Mouse (Mus musculus): ENCODE data around the gene Vcan.

Gene Vcan

DNA sequence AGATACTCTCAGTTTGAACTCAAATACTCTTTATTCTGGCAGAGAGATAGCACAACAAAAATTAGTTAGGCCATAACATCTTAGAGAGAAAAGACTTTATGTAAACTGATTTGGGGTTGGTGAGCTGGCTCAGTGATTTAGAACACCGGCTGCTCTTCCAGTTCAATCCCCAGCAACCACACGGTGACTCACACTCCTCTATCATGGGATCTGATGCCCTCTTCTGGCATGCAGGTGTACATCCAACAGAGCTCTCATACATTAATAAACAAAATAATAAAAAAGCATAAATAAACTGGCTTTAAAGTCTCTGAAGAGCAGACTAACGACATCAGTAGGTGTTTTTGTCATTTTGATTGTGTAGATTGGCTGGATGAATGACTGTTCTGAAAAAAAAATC, 21.8 kb downstream of the Vcan start:
- DNase-seq: no peak

DNA sequence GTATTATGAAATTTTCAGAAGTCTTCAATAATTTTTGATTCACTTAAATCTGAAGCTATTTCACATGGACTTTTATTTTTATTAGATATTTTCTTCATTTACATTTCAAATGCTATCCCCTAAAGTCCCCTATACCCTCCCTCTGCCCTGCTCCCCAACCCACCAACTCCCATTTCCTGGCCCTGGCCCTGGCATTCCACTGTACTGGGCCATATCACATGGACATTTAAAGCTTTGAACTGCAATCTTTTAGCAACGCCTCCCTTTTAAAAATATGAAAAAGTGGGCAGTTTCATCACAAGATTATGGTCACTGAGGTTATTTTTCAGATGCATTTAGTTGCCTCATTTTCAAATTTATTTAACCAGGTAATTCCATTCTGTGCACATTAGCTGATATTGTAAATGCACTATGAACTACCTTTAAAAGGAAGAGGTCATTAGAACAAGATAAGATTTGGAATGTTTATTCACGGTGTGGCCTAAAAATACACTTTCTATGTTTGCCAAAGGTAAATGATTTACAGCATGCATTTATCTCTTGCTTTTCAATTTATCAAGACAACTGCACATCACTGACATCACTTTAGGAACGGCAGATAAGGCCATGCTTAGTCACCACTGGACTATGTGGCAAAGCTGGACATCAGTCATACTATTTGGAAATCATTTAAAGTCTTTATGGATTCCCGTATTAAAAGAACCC, 32.7 kb downstream of the Vcan start:
- no peak for DNase-seq

DNA sequence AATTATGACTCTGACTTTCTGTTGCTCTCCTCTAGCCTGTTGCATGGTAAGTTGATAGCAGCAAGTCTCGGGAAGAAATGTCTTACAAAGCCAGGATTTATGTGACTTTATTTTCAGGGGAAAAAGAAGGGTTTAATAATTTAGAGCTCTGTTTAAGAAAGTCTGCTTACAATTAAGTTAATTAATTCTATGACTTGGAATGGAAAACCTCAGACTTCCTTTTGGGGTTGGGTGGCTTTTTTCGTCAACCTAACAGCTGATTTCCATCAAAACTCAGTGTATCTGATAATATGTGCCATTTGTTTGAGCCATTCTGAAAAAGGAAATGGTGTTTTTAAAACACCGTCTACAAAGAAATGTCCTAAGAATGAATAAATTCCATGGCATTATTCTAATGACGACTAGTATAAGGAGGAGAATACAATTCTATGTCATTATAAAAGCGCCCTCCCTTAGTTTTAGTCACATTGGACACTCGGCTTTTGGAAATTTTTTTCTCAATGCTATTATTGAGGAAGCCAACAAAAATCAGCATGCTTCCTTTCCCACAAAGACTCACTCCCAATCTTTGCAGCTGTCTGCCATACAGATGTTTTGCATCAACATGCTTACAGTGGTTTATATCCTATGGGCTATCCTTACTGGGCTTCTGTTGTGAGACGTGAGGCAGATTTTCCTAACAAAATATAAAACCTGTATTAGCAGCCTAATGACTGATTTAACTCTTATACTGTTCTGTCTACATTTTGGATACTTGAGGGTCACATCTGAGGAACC, 34.0 kb downstream of the Vcan start:
- no peak for DNase-seq

DNA sequence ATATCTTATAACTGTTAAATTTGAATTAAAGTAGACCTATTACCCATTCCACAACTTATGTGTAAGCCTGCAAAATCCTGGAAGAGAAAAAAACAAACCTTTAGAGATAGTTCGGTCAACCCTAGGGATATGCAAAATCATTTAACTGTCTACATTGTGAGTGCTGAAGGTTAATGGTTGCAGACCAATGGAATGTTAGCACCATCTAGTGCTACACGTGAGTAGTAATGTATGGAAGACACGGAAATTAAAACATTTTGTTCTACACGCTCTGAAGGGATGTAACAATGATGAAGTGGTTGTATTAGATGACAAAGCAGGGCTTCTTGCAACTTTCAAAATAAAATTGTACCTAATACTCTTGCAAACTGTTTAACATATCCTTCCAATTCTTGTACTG, 39.9 kb downstream of the Vcan start:
- DNase-seq: no peak

DNA sequence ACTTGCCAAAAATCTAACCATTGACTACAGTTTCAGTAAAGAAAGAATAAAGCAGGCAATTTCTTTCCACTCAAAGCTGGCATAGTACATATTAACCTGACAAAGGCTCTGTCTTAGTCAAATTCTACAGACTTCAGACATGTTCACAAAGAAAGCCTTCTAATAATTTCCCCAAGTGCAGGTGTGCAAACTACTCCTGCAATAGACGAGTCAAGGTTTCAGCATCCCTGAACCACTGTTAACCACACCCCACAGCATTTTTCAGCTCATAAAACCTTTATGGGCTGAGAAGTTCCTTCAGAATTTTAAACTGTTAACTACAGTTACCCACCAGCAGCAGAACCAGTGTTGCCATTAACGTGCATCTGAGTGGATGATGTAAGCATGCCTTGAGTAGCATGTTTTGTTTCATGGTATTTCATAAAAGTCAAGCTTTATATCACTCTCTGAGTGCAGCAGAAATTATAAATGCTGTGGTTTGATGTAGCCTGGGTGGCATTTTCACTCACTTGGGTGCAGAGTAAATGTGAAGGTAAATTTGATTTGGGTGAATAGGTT, 42.2 kb downstream of the Vcan start:
- no peak for DNase-seq

DNA sequence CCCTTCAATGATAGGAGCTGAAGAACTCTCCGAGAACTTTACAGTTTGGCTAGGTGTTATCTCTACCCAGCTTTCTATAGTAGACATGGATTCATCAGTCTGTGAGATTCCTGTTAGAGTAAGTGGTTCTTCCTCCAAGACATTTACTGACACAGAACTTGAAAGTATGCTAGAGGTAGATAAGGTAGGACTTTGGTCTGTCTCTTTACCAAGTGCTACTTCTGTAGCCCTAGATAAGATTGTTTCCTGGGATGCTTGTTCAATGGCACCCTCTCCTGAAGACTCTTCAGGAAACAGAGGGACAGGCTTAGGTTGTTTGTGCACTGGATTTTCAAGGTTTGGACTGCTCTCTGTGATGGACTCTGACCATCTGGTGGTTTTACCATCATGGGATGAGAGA, 49.7 kb downstream of the Vcan start:
- no peak for DNase-seq

DNA sequence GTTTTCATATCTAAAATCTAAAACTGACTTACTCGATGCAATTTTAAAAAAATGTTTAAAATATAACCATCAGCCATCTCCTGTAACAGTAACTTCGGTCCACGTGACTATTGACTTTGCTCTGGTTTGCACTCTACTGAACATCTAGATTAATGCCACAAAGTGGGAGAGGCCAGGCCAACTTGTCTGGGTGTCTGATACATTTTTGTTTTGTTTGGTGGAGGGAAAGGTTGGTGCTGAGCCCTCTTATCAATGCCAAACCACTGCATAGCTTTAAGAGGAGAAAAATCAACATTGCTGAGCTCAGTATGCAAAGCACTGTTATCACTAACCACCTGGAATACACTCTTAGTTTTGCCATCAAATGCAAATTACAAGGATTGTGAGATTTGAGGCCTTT, 58.8 kb downstream of the Vcan start:
- no peak for DNase-seq

DNA sequence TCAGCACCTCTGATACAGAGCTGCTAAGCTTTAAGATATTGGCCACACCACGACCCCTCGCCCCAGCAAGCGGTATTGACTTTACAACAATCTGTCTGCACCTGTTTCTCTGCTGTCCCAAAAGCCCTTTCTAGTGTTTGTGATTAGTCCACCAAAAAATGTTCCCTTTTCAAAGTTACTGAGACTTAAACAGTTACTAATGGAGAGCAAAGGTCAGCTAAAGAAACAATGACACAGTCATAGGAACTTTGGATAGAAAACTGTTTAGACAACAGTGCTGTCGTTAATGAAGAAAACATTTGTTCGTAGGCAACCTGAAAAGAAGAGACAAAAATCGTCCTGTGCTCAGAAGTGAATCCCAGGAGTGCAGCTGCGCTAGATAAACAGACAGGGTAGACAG, 60.1 kb downstream of the Vcan start:
- DNase-seq: no peak

DNA sequence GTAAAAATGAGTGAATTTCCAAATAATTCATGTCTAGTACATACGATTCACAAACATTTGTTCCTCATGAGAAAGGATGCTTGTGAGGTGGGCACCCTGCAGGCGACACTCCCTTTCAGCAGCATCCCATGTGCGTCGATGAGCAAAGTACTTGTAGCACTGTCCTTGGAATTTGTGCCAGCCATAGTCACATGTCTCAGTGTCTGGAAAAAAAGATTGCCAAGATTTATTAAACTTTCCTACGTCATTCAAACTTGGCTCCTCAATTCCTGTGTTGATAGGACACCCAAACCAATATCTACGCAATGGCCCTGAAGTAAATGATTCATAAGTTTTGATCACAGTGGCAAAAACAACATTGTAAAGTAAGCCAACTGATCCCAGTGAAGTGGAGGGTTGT, 62.6 kb downstream of the Vcan start:
- no peak for DNase-seq

DNA sequence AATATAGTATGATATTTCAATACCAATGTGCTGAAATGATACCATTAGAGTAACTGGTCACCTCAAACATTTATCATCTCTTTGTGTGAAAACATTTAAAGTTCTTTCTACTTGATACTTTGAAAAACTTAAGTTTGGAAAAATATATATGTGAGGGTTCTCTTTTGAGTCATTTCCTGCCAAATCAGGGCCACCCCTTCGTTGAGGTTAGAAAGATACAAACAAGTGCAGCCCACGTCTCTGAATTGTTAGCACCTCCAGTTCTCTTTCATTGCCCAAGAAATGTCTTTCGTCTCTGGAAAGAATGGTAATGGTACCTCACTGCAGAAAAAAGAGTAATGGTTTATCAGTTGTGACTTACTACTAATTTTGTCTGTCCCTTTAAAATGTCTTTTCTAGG, 71.8 kb downstream of the Vcan start:
- DNase-seq: no peak

DNA sequence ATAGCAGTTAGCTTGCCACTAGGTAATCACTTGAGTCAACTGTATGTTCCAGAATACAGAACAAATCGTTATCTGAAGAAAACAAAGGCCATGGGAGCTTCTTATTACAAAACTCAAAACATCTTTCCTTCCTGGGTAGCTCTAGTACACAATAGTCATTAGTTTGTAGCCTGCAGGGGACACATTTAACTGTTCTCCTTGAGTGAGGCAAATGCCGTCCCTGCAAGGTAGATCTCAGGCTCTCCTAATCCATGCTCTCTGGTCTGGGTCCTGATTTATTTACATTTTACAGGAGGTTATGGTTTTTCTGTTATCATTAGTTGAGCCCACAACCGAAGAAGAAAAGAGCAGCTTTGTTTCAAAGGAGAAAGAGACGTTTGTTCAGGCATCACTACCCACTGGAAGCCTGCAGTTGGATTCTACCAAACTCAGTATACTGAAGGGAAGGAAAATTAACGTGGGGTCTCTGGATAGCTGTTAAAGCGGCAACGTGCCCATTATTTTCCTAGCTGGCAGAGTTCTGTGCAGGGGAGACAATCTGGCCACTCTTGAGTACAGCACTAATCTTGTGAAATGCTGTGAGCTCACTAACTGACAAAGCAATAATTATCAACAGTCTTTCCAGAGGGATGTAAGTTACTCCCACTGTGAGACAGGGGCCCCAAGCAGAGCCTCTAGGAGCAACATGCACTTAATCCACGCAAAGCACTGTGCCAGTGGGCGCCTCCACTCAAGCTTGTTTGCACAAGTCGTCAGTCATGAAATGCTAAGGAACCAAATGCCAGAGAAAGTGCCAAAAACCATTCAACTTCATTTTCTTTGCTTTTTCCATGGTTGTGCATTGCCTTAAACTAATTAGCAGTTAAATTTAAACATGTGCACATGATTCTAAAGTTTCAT, 73.1 kb downstream of the Vcan start:
- no peak for DNase-seq

DNA sequence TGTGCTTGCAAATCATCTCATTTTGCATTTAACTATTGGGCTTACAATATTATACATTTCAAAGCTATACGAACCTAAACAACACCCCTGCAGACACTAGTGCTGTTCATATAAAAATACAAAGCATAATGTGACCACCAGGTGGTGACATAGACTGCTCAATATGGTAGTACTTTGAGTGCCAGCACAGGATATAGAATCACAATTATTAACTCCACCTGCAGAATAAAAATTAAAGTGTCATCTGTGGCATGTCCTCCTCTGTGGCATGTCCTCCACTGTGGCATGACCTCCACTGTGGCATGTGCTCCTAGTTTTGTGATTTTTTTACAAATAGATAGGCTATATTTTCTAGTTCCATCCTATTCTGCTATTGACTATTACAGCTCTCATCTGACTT, 74.2 kb downstream of the Vcan start:
- peak in 1 of 2 experiments; percentile 14 for DNase-seq

DNA sequence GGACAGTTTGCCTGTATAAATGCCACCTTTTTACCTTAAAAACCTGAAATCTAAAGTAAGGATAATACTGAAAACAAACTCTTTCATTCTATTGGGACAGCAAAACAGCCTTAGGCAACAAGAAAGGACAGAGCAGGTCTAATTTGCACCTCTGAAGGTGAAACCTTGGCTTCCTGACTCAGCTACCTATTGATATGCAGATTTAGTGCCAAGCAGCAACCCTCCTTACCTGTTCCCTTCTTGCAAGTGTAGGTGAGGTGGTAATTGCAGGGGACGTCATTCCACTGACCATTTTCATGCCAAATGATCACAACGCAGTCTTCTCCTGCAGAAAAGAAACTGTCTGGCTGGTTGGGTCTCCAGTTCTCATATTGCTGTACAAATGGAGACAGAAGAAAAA, 80.6 kb downstream of the Vcan start:
- no peak for DNase-seq

DNA sequence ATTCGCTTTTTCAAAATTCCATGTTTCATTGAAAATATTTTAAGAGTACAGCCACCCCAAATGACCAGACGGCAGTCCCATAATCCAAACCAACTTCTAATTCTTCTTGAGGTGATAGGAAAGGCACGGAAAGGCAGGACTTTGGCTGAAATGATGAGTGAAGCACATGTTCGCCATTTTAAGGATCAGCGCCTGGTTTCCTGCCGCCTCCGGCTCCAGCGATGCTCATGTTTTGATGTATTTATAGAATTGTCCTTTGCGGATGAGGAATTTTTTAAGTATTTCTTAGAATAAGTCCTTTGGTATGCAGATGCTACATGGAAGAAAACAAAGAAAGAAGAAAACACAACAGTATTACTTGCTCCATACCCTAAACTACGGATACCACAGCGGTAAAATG, 85.3 kb downstream of the Vcan start:
- no peak for DNase-seq

DNA sequence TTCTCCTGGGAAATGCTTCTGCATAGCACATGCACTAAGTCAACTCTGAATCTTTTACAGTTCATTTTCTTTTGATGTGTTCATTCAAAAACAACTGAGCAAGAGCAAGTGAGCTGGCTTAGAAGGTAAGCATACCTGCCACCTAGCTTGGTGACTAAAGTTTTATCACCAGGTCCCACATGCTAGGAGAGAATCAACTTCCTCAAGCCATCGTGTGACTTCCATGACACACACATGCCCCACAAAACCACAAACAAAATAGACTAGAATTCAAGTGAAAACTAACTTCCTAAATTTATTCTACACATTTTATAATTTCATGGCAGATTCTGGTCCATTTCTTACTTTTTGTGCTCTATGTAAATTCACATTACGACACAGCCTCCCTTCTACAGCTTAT, 89.0 kb downstream of the Vcan start:
- DNase-seq: no peak

DNA sequence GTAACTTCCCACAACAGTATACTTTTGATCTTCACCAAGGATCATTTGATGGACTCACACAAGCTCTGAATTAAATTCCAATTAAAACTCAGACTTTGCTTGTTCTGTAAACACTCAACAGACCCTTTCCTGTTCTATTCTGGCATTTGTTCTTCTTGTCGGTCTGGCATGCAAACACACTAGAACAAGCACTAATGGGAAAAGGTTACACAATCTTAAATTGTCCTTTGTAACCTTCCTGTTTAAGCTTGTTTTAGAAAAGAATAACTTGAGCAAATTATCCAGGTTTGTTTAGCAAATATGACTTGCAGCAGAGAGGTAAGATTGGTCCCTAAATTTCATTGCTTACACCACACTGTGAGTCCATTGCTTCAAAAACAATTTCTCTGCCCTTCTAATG, 89.5 kb downstream of the Vcan start:
- DNase-seq: no peak

DNA sequence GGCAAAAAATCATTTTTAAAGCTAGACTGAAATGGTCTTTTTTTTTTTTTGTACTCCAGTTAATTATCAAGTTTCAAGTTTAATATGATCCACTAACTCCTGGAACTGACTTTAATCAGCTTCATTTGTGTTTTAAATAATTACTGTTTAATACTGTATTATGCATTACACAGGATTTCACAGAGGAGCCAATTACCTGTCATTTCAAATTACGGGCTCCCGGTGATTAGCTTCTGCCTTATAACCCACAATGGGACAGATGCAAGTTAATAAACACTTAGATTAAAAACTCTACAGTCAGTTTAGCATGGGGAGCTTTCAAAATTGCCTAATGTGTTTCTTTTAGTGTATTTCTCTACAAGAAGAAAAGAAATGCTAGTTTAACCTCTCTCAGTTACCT, 96.7 kb downstream of the Vcan start:
- DNase-seq: no peak

DNA sequence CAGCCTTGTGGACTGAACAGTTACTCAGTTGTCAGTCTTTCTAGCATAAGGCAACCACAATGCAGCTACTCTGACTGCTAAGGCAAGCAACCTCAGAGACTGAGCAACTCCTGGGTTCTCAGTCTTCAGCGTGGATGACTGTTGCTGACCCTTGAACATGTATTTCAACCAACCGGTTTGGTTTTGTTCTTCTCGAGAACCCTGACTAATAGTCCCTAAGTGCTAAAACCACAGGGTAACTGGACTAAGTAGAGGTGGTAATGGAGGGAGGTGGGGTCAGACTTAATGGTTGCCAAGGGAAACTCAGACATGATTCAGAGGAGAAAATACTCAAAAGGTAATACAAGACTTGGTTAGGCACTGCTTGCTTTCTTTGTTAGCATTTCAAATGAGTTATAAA, 105.3 kb downstream of the Vcan start:
- no peak for DNase-seq

DNA sequence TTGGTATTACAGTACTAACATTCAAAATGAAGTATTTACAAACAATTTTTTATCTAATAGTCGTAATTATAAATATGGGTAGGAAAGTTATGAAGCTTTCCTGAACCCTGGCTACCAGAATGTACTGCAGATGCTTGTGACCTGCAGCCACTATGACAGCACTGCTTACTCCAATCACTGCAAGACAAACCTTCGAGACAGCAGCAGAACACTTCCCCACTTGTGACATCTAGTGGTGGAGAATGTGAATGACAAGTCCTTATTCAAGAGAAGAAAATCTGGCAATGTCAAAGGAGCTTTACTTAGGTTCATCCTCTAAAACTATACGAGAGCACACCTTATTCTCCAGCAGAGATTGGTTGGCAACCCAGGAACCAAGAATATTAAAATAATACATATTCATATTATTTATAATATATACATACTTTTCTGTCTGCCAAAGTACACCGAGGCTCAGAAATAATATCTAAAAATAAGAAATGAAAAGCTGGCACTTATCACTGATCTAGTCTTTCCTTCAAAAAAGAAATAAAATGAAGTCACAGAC, 108.1 kb downstream of the Vcan start:
- peak in 1 of 2 experiments; percentile 10 for DNase-seq

DNA sequence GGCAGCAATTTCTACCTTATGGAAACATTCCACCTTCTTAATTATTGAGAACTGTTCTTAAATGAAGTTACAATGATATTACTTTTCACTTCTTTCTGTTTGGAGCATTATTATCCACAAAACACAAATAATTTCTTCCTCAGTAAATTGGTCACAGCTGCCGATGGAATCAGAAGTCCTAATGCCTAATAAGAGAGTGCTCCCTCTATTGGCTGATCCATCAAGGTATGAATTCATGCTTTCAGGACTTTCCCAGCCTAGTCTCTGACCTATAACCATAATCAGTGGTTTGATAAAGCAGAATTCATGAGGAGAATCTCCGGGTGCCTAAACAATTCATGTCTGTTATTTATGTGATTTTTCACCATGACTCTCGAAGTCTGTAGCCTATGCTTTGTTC, 123.2 kb downstream of the Vcan start:
- no peak for DNase-seq

DNA sequence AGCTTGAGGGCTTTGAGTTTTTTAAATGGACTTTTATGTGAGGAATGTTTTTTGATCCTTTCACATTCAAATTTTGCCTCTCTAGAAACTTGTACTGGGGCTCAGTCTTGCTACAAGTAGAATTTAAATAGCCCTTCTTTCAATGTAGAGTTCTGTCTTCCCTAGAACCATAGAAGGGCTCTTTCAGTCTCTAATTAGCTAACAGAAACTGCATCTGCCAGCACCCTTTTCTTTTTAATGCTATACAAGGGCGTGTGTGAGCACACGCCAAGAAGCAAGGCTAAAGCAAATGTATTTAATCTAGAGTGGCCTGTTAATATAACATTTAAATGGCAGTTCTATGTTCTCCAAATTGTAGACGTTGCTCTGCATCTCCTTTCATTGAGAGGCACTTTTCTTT, 134.9 kb downstream of the Vcan start:
- no peak for DNase-seq

Data from cerebellum, postnatal 25 days (tissue).